Mouse (Mus musculus) spleen, postnatal 14 days (tissue): Measurements from ENCODE around the gene Them7.

Experiments
- DNase-seq, 2 experiments: peaks; one replicate each; pipeline ENCODE4 v3.0.0; 2021 to 2022; ENCODE audit warnings: low spot score in 2 of 2

Them7 gene

GRCm38 (mm10) chr2:105416046-105416659, 192.0 kb downstream of the Them7 start:
- DNase-seq: no peak

GRCm38 (mm10) chr2:105416660-105417348, 192.7 kb downstream of the Them7 start:
- DNase-seq: no peak

- no peak for DNase-seq
Observed at GRCm38 (mm10) chr2:105417663-105418062, 193.5 kb downstream of the Them7 start.

- no peak for DNase-seq
Observed at GRCm38 (mm10) chr2:105418629-105419227, 194.6 kb downstream of the Them7 start.

GRCm38 (mm10) chr2:105427447-105427846, 203.3 kb downstream of the Them7 start:
- DNase-seq: no peak

GRCm38 (mm10) chr2:105428029-105428428, 203.9 kb downstream of the Them7 start:
- DNase-seq: peak in 1 of 2 experiments; percentile 42

GRCm38 (mm10) chr2:105428467-105428866, 204.3 kb downstream of the Them7 start:
- DNase-seq: no peak
